Mouse (Mus musculus): ENCODE results near the gene Tmem40. TPM values are rescaled to one million over a fixed set of nuclear protein-coding genes. Genes with fewer than 3 reads are reported as not detected.

Gene Tmem40
- total and polyA plus RNA-seq, 3 experiments: not detected

DNA sequence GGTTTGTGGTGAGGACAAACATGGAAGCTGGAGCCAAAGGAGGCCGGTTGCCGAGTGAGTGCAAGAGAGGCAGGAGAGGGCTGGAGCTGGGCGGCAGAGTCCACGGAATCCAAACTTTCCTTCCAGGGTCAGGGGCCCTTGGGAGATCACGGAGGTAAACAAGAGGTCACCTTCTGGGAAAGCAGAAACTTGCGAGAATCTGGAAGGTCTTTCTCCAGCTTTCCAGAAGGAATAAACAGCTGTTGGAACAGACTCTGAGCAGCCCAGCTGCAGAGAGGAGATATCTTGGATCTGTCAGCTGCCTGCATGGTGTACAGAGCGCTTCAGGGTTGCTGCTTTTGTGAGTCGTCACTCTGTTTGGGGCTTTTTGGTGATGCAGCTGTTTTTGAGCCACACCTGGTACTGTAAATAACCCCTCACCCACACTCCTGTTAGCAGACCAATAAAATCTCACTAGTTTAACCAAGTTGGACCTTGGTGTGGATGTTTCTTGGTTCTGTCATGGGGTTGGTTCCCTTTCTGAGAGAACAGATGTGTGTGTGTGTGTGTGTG is 45.0 kb downstream of the Tmem40 start:
- Histone ChIP-seq H3K4me2 (ENCODE audit: insufficient read depth, low read depth, poor library complexity, severe bottlenecking) (peak overlapping the region; percentile 35; the same call in 1 of the 2 replicates), H3K4me1 (ENCODE audit: control insufficient read depth in 1 of 2, insufficient read depth in 2 of 2) (peaks cover 5 to 29% of the 10 kb centered on the region in 2 experiments; a peak in 3 of 4 replicates), H3K27me3 (replicated peaks) (no peaks in the 10 kb centered on the region), H3K9ac (ENCODE audit: insufficient read depth, low read depth) (no peak overlapping the region), H3K79me2 (replicated peaks; ENCODE audit: control insufficient read depth, extremely low read depth, insufficient read depth, poor library complexity, severe bottlenecking) (no peaks in the 10 kb centered on the region), H3K9me3 (replicated peaks; ENCODE audit: low read length) (no peaks in the 10 kb centered on the region), H3K36me3 (replicated peaks in 1 of 2; ENCODE audit: control insufficient read depth in 1 of 2, insufficient read depth in 1 of 2, low read length in 1 of 2) (no peaks in the 10 kb centered on the region), H3K4me3 (replicated peaks in 1 of 3; ENCODE audit: low read depth in 2 of 3, low read length in 2 of 3, poor library complexity in 1 of 3) (no peak overlapping the region), H3K27ac (ENCODE audit: insufficient read depth, low read depth) (no peak overlapping the region)
- dilution Hi-C loops (cut with MboI; ENCODE audit: extremely low pct_ligation_motif_present, extremely low pct_unique_long_range_greater_than_20kb, low sequenced_read_pairs) (no loop called here), in situ Hi-C loops (cut with MboI; ENCODE audit: low pct_ligation_motif_present, low pct_unique_long_range_greater_than_20kb, low sequenced_read_pairs) (no loop called here)
- TF ChIP-seq GABPA (IDR thresholded peaks at IDR 0.05; ENCODE audit: insufficient replicate concordance, low read depth, low read length) (no peak), USF2 (conservative IDR thresholded peaks at IDR 0.05; ENCODE audit: low read depth, low read length) (no peak), SIN3A (IDR thresholded peaks at IDR 0.05; ENCODE audit: low read length) (no peak), NRF1 (IDR thresholded peaks at IDR 0.05; ENCODE audit: low read depth, low read length) (no peak), CHD2 (IDR thresholded peaks at IDR 0.05; ENCODE audit: low read length) (no peak), ZNF384 (IDR thresholded peaks at IDR 0.05; ENCODE audit: low read depth, low read length) (no peak), UBTF (IDR thresholded peaks at IDR 0.05; ENCODE audit: low read depth, low read length) (no peak), BHLHE40 (IDR thresholded peaks at IDR 0.05; ENCODE audit: low read depth, low read length) (no peak), JUN (IDR thresholded peaks at IDR 0.05; ENCODE audit: insufficient read depth, low read depth, low read length) (no peak)
- DNase-seq (ENCODE audit: extremely low read depth): peak; percentile 33

DNA sequence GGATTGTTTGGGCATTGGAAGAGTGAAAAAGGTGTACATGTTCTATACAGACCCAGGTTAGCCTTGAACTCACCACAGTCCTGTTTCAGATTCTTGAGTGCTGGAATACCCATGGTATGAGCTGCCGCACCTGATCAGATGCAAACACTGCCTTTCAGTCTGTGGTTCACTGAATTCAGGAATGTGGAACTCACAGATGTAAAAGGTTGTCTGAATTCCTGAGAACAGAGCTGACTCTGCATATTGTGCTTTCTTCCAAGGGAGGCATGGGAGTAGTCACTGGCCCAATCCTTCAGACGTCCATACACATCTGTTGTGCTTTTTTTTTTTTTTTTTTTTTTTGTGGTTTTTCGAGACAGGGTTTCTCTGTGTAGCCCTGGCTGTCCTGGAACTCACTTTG is 50.9 kb downstream of the Tmem40 start:
- Histone ChIP-seq H3K27me3 (replicated peaks) (no peaks in the 10 kb centered on the region), H3K4me3 (replicated peaks in 1 of 3; ENCODE audit: low read depth in 2 of 3, low read length in 2 of 3, poor library complexity in 1 of 3) (no peak overlapping the region), H3K9me3 (replicated peaks; ENCODE audit: low read length) (no peaks in the 10 kb centered on the region), H3K27ac (ENCODE audit: insufficient read depth, low read depth) (no peak overlapping the region), H3K4me1 (ENCODE audit: control insufficient read depth in 1 of 2, insufficient read depth in 2 of 2) (peaks cover 2 to 11% of the 10 kb centered on the region in 2 experiments; a peak in 2 of 4 replicates), H3K79me2 (replicated peaks; ENCODE audit: control insufficient read depth, extremely low read depth, insufficient read depth, poor library complexity, severe bottlenecking) (no peaks in the 10 kb centered on the region), H3K4me2 (ENCODE audit: insufficient read depth, low read depth, poor library complexity, severe bottlenecking) (no peak overlapping the region), H3K9ac (ENCODE audit: insufficient read depth, low read depth) (no peak overlapping the region), H3K36me3 (replicated peaks in 1 of 2; ENCODE audit: control insufficient read depth in 1 of 2, insufficient read depth in 1 of 2, low read length in 1 of 2) (no peaks in the 10 kb centered on the region)
- no peak for DNase-seq (ENCODE audit: extremely low read depth)
- dilution Hi-C loops (cut with MboI; ENCODE audit: extremely low pct_ligation_motif_present, extremely low pct_unique_long_range_greater_than_20kb, low sequenced_read_pairs): no loop called here
- in situ Hi-C loops (cut with MboI; ENCODE audit: low pct_ligation_motif_present, low pct_unique_long_range_greater_than_20kb, low sequenced_read_pairs): no loop called here
- TF ChIP-seq ZC3H11A (IDR thresholded peaks at IDR 0.05; ENCODE audit: low read depth, low read length) (no peak), CHD2 (IDR thresholded peaks at IDR 0.05; ENCODE audit: low read length) (no peak), ETS1 (conservative IDR thresholded peaks at IDR 0.05; ENCODE audit: low read depth, low read length) (no peak), CTCF (conservative IDR thresholded peaks at IDR 0.05 in 1 of 2, IDR thresholded peaks at IDR 0.05 in 1 of 2; ENCODE audit: low read depth in 2 of 2, low read length in 2 of 2) (no peak), ZNF384 (IDR thresholded peaks at IDR 0.05; ENCODE audit: low read depth, low read length) (no peak), USF1 (IDR thresholded peaks at IDR 0.05; ENCODE audit: low read depth, low read length) (no peak), CHD1 (IDR thresholded peaks at IDR 0.05; ENCODE audit: low read depth, low read length) (no peak), KAT2A (IDR thresholded peaks at IDR 0.05; ENCODE audit: insufficient replicate concordance, low read length) (no peak), E2F4 (IDR thresholded peaks at IDR 0.05; ENCODE audit: insufficient replicate concordance, low read depth, low read length) (no peak), MYC (IDR thresholded peaks at IDR 0.05; ENCODE audit: low read depth, low read length) (no peak)

Measured in CH12.LX (cell line).